Mouse (Mus musculus) A20 (cell line): Measurements from ENCODE around the gene Pfkfb1.

Source experiments
- DNase-seq: peaks from one replicate; pipeline ENCODE4 v3.0.0-alpha.2; 2011; ENCODE audit warnings: low read depth, low spot score

Gene Pfkfb1

DNA sequence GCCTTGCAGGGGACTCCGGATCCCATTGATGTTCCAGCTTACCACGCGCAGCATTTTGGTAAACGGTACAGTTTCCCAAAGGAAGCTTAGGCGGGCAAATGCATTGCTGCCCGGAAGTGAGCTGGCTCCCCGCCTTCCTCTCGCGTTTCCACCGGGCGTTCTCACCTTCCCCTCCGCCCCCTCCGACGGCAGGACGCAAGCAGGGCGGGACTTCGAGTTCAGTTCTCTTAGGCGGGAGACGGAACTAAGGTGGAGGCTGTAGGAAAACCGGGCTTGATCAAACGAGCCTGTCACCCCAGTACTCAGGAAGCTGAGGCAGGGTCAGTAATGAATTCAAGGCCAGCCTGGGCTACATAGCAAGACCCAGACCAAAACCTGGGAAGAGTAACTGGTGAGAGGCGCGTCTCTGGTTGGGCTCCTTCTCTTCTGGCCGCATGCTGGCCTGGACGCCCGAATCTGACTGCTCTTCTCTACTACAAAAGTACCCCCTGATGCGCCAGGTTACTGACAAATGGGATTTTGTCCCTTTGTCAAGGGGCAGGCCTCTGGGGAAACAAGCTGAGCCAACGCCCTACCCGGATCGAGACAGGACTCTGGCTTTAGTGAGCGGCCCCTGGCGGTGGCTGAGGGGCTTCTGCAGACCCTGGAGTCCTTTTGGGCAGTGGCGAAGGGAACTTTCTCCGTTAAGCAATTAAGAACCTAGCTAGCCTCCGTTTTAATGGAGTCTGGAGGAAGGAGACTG is at the start of gene Pfkfb1:
Gene Pfkfb1 (plus strand): TSS at position 207 of the 742 bp plus-strand sequence.
- peak; percentile 83 for DNase-seq

DNA sequence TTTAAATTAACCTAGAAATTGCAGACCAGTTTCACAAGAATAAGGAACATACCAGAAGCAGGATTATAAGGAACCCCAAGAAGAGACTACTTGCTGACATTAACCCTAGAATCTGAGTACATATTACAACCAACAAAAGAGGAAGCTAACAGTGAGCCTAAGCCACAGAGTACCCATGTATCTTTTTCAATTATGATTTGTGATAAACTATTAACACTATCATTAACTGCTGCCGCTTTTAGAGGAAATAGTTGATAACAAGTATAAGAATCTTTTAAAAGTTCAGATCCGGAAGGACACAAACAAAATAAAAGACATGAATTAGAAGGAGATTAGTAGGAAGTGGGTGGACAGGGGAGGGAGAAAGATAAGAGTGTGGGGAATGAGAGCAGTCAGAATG is 47.9 kb upstream of the Pfkfb1 start:
- DNase-seq: peak; percentile 5

- no peak for DNase-seq
Measured at GRCm38 (mm10) chrX:150541684-150542083, 46.3 kb upstream of the Pfkfb1 start.

GRCm38 (mm10) chrX:150547239-150547638 is 40.8 kb upstream of the Pfkfb1 start, which contains the start of gene Alas2:
TSS of gene Alas2 (plus strand) at chrX:150547375.
- DNase-seq: no peak

- DNase-seq: no peak
Measured at GRCm38 (mm10) chrX:150549639-150550038, 38.4 kb upstream of the Pfkfb1 start.

GRCm38 (mm10) chrX:150551986-150552385 is 36.0 kb upstream of the Pfkfb1 start:
- no peak for DNase-seq

GRCm38 (mm10) chrX:150554032-150554431 is 34.0 kb upstream of the Pfkfb1 start:
- DNase-seq: no peak

DNA sequence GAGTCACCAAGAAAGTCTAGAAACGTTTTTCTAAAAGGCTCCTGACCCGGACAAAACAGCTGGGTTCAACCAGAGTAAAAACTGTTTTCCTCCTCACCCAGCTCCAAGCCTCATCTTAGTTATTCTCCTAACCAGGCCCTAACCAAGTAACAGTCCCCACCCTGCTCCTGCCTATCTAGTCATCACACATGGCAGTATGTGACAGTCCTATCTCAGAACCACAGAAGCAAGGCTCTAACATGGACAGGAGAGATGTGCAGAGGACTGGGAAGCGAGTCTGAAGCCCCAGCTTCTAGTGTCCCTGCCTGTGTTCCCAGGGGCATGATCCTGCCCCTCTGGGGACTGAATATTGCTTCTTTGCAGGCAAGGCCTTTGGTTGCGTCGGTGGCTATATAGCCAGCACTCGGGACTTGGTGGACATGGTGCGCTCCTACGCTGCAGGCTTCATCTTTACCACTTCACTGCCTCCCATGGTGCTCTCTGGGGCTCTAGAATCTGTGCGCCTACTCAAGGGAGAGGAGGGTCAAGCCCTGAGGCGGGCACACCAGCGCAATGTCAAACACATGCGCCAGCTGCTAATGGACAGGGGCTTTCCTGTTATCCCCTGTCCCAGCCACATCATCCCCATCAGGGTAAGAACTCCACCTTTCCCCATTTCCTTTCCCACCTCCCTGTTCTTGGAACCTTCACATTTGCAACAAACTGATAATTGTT is 23.2 kb upstream of the Pfkfb1 start:
- DNase-seq: no peak

DNA sequence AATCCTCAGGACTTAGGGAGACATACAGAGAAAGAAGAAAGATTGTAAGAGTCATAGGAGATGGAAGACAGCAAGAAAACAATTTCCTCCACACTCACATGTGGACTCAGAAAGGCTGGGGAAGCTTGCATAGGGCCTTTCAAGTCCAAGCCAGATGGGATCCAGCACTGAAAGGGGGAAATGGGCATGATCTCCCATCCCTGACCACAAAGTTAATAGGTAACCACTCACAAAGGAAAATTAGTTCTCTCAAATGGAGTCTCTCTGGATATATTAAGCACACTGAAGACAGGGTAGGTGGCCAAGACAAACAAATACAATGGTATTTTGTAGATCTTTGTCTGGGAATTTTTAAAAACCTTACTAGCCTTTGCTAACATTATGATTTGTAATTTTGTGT is 6.1 kb upstream of the Pfkfb1 start:
- no peak for DNase-seq

DNA sequence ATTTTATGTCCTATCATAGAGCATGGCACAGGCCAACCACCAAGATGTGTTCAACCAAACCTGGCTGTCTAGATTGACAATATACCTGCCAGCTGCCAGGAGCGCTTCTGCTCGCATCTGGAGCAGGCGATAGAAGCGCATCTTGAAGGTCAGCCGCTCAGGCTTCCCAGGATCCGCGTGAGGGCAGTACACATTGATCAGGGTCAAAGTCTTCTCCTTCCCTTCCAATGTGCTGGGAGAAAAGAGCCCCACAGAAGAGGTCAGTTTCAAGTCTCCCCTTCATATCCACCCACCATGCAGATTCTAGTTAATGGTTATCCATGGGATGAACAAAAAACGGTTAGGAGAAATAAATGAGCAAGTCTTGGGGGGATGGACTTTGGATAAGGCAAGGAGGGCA is 2.9 kb upstream of the Pfkfb1 start:
- no peak for DNase-seq

- DNase-seq: no peak
Measured at GRCm38 (mm10) chrX:150589696-150590095, 1.7 kb downstream of the Pfkfb1 start, which contains the start of gene Apex2. TSS of gene Apex2 (minus strand) at chrX:150589868.

DNA sequence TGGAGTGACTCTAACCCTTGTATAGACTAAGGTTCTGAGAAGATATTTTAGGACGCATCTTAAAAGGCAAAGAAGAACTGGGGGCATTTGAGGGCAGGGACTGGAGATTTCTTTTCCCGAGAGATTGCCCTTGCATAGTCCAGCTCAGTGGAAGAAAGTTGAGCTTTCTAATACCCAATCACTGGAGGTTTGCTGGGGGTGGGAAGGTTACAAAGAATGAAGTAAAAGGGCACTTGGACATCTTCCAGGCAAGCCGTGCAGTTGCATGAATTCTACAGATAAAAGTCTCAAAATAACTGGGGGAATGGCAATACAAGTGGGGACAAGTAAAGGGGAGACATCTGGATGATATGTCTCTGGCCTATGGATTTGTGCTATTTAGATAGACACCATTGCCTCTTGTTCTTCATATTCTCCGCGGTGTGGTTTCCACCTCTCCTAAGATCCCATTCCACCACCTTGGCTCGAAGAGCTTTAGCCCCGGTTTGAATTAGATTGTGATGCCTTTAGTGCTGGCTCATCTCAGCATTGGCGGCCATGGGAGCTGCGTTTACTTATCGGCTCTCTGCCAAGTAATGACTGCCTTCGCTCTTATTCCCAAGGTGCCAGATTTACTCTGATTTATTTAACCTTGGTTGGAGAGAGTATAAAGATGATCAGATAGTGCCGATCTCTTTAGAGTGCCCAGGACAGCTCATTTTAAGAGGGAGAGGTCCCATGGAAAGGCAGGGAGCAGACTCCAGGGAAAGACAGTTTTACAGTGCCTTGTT is 5.4 kb downstream of the Pfkfb1 start:
- DNase-seq: no peak

- DNase-seq: no peak
Measured at GRCm38 (mm10) chrX:150594176-150594575, 6.1 kb downstream of the Pfkfb1 start.

DNA sequence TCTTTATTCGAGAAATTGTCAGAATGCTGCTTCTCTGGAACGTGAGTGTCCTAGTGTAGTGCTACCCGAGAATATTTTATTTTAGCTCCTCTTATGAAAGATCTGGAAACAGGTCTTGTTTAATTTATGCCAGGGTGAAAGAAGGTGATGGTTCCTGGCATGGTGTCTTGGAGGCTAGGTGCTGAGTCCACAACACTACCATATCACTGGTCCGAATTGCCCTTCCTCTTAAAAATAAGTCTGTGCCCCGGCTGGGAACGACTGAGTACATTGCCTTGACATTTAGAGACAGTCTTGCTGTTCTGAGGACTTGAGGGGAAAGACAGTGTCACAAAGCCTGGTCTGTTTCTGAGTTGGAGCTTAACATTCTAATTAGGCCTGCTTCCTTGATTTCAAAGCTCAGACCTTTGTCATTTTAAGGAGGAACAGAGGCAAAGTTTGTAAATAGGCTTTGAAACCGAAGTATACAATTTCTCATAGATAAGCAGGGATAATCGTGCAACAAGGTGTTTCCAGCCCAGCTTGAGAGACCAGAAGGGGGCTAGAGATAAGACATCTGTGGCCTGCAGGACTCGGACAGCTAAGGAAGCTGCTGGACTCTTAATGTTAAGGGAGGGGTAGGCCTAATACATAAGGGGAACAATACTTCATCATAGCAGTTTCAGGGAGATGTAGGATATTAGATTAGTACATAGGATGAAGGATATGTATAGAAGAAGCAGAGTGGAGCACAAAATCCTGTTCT is 7.2 kb downstream of the Pfkfb1 start:
- no peak for DNase-seq

DNA sequence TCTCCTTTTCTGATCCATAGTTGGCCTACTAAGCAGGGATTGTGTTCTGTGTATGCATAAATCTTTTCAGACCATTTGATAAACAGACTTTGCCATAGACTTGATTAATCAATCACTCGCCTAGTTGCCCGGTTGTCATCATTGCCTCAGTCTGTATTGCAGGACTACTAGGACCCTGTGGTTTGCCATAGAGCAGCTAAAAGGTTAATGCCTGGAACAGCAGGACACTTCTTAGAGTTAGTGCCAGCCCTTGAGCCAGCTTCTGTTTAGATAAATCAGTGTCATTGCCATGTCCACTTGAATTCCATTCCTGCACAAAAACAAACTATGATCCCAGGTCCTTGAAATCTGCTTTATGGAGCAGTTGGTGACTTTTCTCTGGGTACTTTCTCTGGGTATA is 10.9 kb downstream of the Pfkfb1 start:
- no peak for DNase-seq

DNA sequence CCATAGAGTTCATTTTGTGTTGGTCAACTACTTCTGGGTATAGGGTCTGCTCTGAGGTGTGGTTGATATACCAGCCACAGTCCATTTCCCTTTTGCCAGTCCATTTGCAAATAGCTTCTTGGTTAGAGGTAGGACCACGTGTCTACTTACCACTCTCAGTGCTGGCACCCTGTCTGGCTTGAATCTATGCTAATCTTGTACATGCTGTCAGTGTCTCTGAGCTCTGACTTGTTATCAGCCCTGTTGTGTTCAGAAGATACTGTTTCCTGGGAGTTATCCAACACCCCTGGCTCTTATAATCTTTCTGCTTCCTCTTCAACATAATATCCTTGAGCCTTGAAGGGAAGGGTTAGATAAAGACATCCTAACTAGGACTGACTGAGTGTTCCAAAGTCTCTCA is 48.4 kb downstream of the Pfkfb1 start:
- no peak for DNase-seq

DNA sequence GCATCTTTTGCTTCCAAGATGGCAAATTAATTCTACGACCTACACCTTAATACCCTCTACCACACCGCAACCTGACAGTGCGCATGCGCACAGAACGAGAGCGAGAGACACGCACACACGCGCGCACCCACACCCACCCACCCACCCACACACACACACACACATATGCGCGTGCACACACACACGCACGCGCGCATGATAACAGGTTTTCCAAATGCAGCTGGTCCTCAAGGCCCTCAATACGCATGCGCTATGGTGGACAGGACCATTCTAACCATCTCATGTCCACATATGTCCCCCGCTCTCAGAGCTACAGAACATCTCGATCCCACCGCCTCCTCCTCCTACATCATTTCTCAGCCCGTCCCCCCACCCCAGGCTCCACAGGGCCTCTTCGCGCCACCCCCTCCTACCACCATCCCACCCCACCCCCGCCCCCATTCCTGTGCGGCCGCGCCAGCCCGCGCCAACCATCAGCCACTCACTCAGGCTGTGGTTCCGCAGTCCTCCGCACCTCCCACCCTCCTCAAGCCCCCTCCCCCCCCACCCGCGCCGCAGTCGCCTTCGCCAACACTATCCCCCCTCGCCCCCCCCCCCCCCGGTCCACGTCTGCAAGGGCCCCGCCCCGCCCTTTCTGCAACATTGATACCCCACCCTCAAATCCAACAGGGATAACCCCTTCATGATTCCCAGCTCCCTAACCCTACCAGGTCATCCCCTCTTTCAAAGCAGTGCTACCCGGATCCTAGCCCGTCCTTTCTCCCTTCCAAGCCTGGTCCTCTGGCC is 68.3 kb downstream of the Pfkfb1 start:
- no peak for DNase-seq

DNA sequence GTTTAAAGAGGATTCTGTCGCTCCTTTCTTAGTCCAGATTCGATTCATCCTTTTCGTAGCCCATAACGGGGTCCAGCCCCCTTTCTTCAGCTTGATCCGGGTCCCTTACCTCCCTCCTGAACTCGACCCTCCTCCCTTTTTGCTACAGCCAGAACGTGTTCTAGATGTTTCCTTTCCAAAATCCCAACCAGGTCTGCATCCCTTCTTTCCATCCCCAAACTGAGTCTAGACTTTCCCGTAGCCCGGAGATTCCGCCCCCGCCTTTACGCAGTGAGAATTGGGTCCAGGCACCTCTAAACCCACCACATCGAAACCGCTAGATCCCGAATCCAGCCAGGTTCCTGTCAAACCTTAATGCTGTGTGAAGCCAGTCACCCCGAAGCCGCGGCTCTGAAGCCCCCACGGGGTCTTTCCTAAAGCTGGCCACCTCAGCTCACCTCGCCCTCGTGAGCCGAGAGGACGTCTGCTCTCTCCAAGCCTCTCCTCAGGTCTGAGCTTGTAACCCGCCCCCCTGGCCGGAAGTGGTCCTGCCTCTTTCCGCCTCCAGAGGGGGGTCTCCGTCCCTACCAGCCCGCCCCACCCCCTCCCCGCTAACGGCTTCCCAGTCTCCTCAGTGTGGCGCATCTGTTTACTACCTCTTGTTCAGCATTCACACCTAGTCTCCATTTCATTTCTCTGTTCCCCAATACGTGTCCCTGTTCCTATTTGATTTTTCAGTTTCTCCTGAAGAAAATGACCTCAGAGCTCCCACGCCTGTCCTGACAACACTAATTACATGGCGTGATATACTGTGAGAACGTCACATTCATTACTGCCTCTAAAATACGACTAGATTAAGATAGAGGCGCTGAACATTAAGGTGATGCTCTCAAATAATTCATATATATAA is 69.1 kb downstream of the Pfkfb1 start, which contains the start of gene Tro:
Gene Tro (minus strand): TSS at position 676 of the 889 bp plus-strand sequence.
- DNase-seq: no peak

DNA sequence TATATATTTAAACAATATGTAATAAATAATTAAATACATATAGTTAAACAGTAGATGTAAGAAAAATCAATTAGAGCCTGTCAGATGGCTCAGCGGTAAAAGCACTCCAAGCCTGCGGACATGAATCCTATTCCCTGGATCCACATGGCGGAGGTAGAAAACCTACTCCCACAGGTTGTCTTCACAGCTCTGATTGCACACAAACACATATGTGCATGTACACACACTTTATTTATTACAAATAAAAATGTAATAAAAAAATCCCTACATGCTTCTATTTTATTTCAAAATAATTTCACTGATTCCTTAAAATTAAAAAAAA is 69.7 kb downstream of the Pfkfb1 start:
- DNase-seq: no peak

GRCm38 (mm10) chrX:150662809-150663208 is 74.8 kb downstream of the Pfkfb1 start:
- peak; percentile 7 for DNase-seq
